Comparison of ENCODE assay signal across 22 mouse cellular contexts in the genomic region with DNA sequence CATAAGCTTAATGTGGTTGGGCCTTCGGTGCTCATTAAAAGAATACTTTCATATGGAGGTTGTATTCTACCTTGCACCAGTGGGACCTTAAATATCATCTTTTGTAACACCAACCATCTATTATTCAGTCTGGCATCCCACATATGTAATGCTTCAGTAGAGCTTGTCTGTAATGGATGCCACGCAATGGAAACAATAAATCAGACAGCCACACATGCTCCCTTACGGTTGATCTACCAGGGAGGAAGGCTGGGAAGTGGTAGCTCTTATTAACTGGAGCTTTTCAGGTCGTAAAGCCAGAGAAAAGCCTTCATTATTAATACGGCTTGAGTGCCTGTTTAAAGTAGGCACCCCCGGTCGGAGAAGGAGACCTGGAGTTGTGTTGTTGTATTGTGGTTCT.
DNase-seq lines count a peak whose midpoint lies in the region; ATAC-seq lines count a peak whose summit lies in the region.
"Had no signal": no experiment of that assay in that cellular context is flagged by ENCODE, and none has a peak within 500 bp of the region (broad histone marks: within the 10 kb centered on the region; RNA-seq: fewer than 3 reads in every experiment).

No protein-coding gene starts in this region.

- 50% methylated on average over 7 of the region's 7 CpGs for WGBS in neural tube, embryonic 13.5 days
- WGBS in neural tube, embryonic 14.5 days: 38% methylated on average over 7 of the region's 7 CpGs
- WGBS in neural tube, embryonic 15.5 days: 40% methylated on average over 7 of the region's 7 CpGs
- 81% methylated on average over 7 of the region's 7 CpGs for WGBS in midbrain, embryonic 14.5 days

- 0 out of 2 replicates have a peak, but pooled peaks cover 7% of the 10 kb centered on the region for H3K4me1 ChIP-seq in neural tube, embryonic 13.5 days (replicated peaks)
- H3K4me1 ChIP-seq in neural tube, embryonic 14.5 days (ENCODE audit: control insufficient read depth, insufficient read depth, low read length): no peaks in the 10 kb centered on the region
- no peaks in the 10 kb centered on the region for H3K4me1 ChIP-seq in neural tube, embryonic 15.5 days
- H3K4me1 ChIP-seq in midbrain, embryonic 14.5 days (ENCODE audit: control insufficient read depth, insufficient read depth, low read length): no peaks in the 10 kb centered on the region
- H3K4me1 ChIP-seq: embryonic facial prominence, embryonic 13.5 days; embryonic facial prominence, embryonic 15.5 days; forebrain, embryonic 10.5 days; forebrain, embryonic 12.5 days had no signal

- H3K9ac ChIP-seq in neural tube, embryonic 13.5 days: no peak overlapping the region
- H3K9ac ChIP-seq in neural tube, embryonic 14.5 days (replicated peaks; ENCODE audit: low read depth, low read length): no peak overlapping the region
- H3K9ac ChIP-seq in neural tube, embryonic 15.5 days (replicated peaks): no peak overlapping the region
- no peak overlapping the region for H3K9ac ChIP-seq in midbrain, embryonic 14.5 days (replicated peaks; ENCODE audit: low read length)
- H3K9ac ChIP-seq: embryonic facial prominence, embryonic 13.5 days; embryonic facial prominence, embryonic 15.5 days; forebrain, embryonic 12.5 days had no signal

- ATAC-seq in neural tube, embryonic 13.5 days (ENCODE audit: low read depth): peak; percentile 50; the same call in 1 of the 2 replicates
- ATAC-seq in neural tube, embryonic 14.5 days (ENCODE audit: low read depth): peak; percentile 76; the same call in 1 of the 2 replicates
- peak; percentile 57; the same call in 1 of the 2 replicates for ATAC-seq in neural tube, embryonic 15.5 days (ENCODE audit: low FRiP score)
- ATAC-seq in midbrain, embryonic 14.5 days (ENCODE audit: low FRiP score, low TSS enrichment): no peak
- ATAC-seq: forebrain, embryonic 14.5 days; forebrain, embryonic 16.5 days had no signal

- H3K4me3 ChIP-seq in neural tube, embryonic 13.5 days: no peak overlapping the region
- no peak overlapping the region for H3K4me3 ChIP-seq in neural tube, embryonic 14.5 days (ENCODE audit: low read depth, low read length)
- no peak overlapping the region for H3K4me3 ChIP-seq in neural tube, embryonic 15.5 days (replicated peaks)
- no peak overlapping the region for H3K4me3 ChIP-seq in midbrain, embryonic 14.5 days (replicated peaks; ENCODE audit: low read depth, low read length)
- H3K4me3 ChIP-seq: embryonic facial prominence, embryonic 13.5 days; embryonic facial prominence, embryonic 15.5 days; erythroblast, embryonic 14.5 days; forebrain, embryonic 10.5 days; forebrain, embryonic 12.5 days had no signal

- no peak for DNase-seq in neural tube, embryonic 10.5 days (ENCODE audit: extremely low spot score, low spot score)
- no peak for DNase-seq in midbrain, embryonic 14.5 days
- DNase-seq: adrenal gland, adult 2 months; adrenal gland, postnatal 10 days; adrenal gland, postnatal 25 days; cerebellum, adult 11 months; cerebellum, adult 18-20 months; cerebellum, adult 8-10 months; cerebellum, adult 9-11 months; cerebellum, postnatal 14 days; cerebellum, postnatal 36 days; embryo, embryonic 11 days had no signal

- H3K4me2 ChIP-seq in neural tube, embryonic 13.5 days: no peak overlapping the region
- H3K4me2 ChIP-seq in neural tube, embryonic 14.5 days (ENCODE audit: low read depth, low read length): no peak overlapping the region
- no peak overlapping the region for H3K4me2 ChIP-seq in neural tube, embryonic 15.5 days
- H3K4me2 ChIP-seq in midbrain, embryonic 14.5 days (ENCODE audit: low read length): no peak overlapping the region
- H3K4me2 ChIP-seq: embryonic facial prominence, embryonic 13.5 days; embryonic facial prominence, embryonic 15.5 days; forebrain, embryonic 12.5 days had no signal

- peaks cover 3% of the 10 kb centered on the region; the same call in 1 of the 2 replicates for H3K9me3 ChIP-seq in neural tube, embryonic 13.5 days
- no peaks in the 10 kb centered on the region for H3K9me3 ChIP-seq in neural tube, embryonic 14.5 days (ENCODE audit: control insufficient read depth, low read length)
- H3K9me3 ChIP-seq in neural tube, embryonic 15.5 days (replicated peaks): no peaks in the 10 kb centered on the region
- no peaks in the 10 kb centered on the region for H3K9me3 ChIP-seq in midbrain, embryonic 14.5 days (ENCODE audit: control insufficient read depth, low read length)
- H3K9me3 ChIP-seq: embryonic facial prominence, embryonic 15.5 days; forebrain, embryonic 10.5 days; forebrain, embryonic 12.5 days had no signal

- H3K36me3 ChIP-seq in neural tube, embryonic 13.5 days: no peaks in the 10 kb centered on the region
- no peaks in the 10 kb centered on the region for H3K36me3 ChIP-seq in neural tube, embryonic 14.5 days (ENCODE audit: control insufficient read depth, insufficient read depth, low read length)
- no peaks in the 10 kb centered on the region for H3K36me3 ChIP-seq in neural tube, embryonic 15.5 days
- no peaks in the 10 kb centered on the region for H3K36me3 ChIP-seq in midbrain, embryonic 14.5 days (ENCODE audit: control insufficient read depth, insufficient read depth, low read length)
- H3K36me3 ChIP-seq: embryonic facial prominence, embryonic 13.5 days; embryonic facial prominence, embryonic 15.5 days; forebrain, embryonic 10.5 days; forebrain, embryonic 12.5 days had no signal

- H3K27ac ChIP-seq in neural tube, embryonic 13.5 days (replicated peaks): no peak overlapping the region
- no peak overlapping the region for H3K27ac ChIP-seq in neural tube, embryonic 14.5 days (ENCODE audit: low read depth, low read length)
- H3K27ac ChIP-seq in neural tube, embryonic 15.5 days (replicated peaks): no peak overlapping the region
- H3K27ac ChIP-seq in midbrain, embryonic 14.5 days (replicated peaks; ENCODE audit: low read depth, low read length): no peak overlapping the region
- H3K27ac ChIP-seq: embryonic facial prominence, embryonic 13.5 days; embryonic facial prominence, embryonic 15.5 days; forebrain, embryonic 10.5 days; forebrain, embryonic 12.5 days had no signal

- no peaks in the 10 kb centered on the region for H3K27me3 ChIP-seq in neural tube, embryonic 13.5 days
- H3K27me3 ChIP-seq in neural tube, embryonic 14.5 days (ENCODE audit: control insufficient read depth, insufficient read depth, low read length): no peaks in the 10 kb centered on the region
- H3K27me3 ChIP-seq in neural tube, embryonic 15.5 days (replicated peaks): no peaks in the 10 kb centered on the region
- no peaks in the 10 kb centered on the region for H3K27me3 ChIP-seq in midbrain, embryonic 14.5 days (ENCODE audit: control insufficient read depth, insufficient read depth, low read length)
- H3K27me3 ChIP-seq: embryonic facial prominence, embryonic 13.5 days; embryonic facial prominence, embryonic 15.5 days; forebrain, embryonic 12.5 days had no signal
